Mouse (Mus musculus) heart, adult 18-20 months (tissue): Measurements from ENCODE around the gene Cux2. TPM values are rescaled to one million over a fixed set of nuclear protein-coding genes. Genes with fewer than 3 reads are reported as not detected.

Experiments
- DNase-seq, 2 experiments: peaks; one replicate each; pipeline ENCODE4 v3.0.0; 2021 to 2022; ENCODE audit warnings: mixed read lengths in 1 of 2
- total RNA-seq, 2 experiments: library from RNA; stranded (reverse); gene quantifications; 2 replicates each; pipeline ENCODE4 v1.2.3; 2021

Cux2 gene
- total RNA-seq, 2 experiments from 2014 or later, result 19.3 to 19.4 TPM

DNA sequence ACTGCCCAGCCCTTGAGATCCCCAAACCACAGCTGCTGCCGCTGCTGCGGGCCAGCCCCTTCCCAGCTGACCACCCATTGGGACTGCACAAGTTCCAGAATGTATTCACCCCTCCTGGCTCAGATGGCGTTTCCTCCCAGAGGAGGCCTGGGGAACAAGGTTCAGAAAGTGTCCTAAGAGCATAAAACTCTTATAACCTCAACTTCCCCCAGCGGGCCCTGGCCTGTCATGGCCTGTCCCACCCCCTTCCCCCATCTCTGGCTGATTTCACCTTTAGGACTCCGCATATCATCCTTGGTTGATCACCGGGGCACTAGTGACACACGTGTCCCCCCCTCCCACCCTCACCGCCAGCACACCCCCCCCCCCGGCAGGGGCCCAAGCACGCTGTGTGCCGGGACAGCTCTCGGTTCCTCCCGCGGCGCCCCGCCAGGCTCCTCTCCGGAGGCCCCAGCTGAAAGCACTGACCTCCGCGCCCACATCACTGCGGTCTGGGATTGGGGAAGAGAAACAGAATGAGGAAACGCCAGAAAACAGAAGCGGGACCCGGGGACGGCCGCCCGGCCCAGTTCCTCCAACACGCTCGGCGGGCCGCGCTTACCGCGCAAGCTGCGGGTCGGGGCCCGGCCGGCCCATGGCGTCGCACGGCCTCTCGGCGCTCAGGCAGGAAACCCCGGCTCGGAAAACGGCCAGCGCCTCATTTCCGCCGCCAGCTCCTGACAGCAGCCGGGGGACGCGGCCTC, 213.8 kb downstream of the Cux2 start:
- DNase-seq, result peak; percentile 87 to 89

DNA sequence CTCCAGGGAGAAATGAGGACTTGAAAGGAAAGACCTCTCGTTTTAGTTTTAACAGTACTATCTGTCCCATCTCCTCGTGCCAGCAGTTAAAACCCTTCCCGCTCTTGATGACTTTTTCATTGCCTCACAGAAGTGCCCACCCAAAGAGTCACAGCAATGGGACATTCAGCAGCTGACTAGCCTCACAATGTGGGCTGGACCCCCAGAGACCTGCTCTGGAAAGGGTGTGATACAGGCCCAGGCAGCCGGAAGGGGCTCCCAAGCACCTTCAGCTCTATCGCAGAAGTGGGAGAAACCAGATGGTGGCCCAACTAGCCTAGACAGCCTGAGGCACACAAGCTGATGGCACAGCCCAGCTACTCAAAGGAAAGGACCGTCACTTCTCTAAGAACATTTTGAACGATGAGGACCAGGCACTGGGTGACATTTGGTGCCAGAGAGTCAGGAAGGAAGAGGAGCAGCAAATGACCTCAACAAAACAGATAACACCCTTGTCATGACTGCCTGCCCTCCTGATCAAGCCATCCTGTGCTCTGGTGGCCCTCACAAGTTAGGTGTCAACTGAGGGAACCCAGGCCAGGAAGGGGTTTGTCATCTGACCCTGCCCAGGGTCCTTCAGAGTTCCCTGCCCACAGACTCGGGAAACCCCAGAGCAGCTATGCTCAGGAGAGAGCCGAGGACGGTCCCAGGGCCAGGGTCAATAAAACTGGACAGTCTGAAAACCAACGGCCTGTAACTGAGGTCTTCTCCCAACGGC, 214.7 kb downstream of the Cux2 start:
- DNase-seq, result no peak

- DNase-seq, result no peak
Measured at GRCm38 (mm10) chr5:121834241-121834606, 215.7 kb downstream of the Cux2 start.

GRCm38 (mm10) chr5:121833572-121834240, 216.2 kb downstream of the Cux2 start:
- DNase-seq, result peak; percentile 80 to 93

DNA sequence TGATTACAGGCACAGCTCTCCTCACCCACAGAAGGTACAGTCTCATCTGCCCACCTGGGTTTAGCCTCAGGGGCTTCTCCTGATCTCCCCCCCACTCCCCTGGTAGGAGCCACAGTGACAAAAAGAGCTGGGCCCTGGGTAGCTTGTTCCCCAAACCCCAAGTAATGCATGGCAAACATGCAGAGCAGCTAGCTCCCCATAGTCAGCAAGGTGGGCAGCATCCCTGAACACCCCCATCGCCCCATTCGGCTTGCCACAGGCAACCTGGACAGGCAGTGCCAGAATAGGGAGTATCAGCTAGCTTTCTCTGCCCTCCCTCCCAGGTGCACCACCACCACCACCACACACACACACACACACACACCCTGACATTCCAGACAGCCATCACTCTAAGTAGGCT, 216.7 kb downstream of the Cux2 start:
- no peak for DNase-seq

DNA sequence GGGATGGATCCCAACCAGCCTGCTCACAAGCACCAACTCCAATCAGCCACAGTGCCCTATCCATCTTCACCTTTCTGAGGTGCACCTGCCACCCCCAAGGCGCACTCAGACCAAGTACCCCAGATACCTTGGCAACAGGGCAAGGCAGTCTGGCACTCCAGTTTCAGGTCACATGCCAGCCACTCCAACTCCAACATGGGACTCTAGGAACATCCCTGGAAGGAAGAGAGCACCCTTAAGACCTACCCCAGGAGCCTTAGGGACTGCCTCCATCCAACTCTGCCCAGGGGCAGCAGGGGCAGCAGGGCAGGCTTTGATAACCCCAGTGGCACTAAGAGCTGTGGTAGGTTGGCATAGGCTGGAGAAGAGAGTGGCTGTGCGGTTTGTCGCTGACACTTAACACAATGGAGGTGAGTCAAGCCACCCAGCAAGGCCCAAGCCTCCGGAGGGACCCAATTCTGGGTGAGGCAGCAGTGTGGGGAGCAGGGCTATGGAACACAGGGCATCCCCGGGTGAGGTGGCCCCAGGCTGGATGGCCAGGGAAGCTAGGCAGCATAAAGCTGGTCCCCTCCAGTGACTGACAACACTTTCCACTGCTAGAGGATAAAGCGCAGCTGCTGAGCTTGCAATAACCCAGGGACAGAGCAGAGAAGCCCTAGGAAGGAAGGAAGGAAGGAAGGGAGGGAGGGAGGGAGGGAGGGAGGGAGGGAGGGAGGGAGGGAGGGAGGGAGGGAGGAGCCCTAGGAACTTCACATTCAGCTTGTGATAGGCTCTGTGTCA, 217.3 kb downstream of the Cux2 start:
- DNase-seq, result no peak

- DNase-seq, result no peak
Measured at GRCm38 (mm10) chr5:121831002-121831601, 218.8 kb downstream of the Cux2 start.

DNA sequence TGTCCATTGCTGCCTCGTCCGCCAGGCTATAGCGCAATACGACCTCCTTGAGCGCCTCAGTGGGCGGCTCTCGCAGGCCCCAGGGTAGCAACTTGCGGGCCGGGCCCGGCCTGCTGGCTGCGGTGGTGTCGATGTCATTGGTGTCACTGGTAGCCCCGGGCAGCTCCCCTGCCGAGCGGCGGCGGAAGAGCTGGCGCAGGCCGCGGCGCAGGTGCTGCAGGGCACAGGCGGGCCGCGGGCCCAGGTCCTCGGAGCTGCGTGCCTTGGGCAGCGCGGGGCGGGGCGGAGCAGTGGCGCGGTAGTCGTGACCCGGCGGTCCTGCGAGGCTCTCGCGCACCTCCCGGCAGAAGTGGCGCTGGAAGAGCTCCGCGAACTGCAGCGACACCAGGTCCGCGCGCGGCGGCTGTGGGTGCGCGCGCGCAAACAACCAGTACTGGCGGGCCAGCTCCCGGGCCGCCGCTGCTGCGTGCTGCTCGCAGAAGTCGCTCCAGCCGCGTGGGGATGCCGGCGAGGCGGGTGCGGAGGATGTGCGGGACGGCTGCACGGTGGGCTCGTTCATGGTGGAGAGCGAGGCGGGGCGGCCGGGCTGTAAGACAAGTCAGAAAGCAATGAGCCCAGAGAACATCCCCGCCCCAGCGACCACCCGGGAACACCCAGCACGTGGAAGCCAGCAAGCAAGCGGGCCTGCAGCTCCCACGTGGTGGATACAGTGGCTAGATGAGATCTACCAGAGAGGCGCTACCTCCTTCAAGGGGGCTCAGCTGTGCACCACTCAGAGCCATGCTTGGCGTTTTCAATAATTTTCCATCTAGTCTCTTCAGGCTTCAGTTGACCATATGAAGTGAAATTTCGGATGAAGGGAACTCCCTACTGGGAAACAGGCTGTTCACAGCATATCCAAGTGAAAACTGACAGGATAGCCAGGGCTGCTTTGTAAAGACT, 221.1 kb downstream of the Cux2 start:
- no peak for DNase-seq

GRCm38 (mm10) chr5:121827876-121828275, 222.0 kb downstream of the Cux2 start:
- DNase-seq, result no peak

DNA sequence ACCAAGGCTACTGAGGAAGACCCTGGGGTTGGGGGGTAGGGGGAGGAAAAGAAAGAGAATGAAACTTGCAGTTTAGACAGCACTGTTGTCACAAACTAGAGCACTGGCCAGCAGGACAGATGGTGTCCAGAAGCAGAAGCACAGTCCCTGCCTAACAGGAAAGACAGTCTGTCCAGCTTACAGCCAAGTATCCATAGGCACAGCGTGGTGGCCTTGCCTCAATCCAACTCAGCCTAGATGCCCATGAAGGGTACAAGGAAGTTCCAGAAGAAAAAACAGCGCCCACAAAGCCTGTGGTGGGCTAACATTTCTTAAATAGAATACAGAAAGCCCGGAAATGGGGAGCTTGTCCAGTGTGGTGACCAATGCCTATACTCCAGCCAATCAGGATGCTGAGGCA, 224.3 kb downstream of the Cux2 start:
- no peak for DNase-seq

DNA sequence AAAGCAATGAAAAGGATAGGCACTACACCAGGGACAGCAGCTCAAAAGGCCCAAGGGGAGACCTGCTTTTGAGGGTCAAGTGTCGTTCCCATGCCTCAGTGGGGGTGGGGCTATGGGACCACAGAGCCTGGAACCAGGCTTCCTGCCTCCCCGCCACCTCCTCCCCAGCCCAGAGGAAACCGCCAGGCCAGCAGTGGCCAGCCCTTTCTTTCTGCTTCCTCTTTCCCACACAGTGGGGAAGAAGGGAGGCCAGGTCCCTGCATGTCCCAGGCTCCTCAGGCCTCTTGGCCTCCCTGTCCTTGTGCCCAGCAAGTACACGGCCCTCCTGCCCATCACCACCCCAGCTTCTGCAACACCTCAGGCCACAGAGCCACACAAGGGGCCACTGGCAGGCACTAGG, 225.8 kb downstream of the Cux2 start:
- peak in 1 of 2 experiments; percentile 81 for DNase-seq

DNA sequence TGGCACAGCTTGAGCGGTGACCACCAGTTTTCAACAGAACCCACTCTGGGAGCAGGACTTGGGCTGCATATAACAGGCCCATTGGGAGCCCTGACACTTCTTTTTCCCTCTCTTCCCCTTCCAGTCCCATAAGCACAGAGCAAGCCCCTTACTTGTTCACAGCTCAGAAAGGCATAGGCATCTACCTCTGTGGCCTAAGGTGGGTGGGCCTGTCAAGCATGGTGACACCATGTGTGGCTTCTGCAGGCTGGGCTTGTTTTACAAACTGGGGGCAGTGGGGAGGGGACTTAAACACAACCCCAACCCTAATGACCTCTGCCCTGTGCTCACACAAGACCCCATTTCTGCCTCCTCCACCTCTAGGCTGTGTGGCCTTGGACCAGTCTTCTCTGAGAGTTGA, 226.2 kb downstream of the Cux2 start:
- no peak for DNase-seq

DNA sequence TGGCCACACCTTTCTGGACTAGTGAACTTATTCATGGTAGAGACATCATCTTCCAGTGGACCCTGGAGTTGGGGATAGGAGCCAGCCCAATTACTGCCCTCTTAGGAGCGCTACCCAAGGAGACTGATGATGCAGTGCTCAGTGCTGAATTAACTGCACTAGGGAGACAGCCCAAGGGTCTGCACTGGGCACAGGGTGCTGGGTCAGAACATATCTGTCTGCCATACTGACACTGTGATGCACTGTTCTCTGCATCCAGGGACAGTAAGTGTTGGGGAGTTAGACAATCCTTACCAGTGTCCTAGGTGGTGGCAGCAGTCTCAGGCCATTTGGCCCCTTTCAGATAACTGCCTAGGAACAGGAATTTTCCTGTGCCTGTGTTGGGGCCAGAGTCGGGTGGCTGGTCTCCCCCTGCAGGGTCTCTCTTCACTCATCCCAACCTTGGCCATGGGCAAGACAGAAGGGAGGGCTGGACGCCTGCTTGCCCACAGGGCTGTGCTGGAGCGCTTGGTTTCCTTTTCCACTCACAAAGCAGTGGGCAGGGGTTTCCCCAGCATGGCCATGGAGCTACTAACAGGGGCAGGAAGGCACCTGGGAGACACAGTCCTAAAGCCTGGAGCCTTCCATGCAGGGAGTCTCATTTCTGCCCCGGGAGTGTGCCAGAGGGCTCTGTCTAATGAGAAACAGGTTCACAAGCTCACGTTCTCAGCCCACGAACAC, 227.0 kb downstream of the Cux2 start:
- DNase-seq, result no peak

GRCm38 (mm10) chr5:121821552-121821951, 228.3 kb downstream of the Cux2 start:
- DNase-seq, result peak in 1 of 2 experiments; percentile 4

GRCm38 (mm10) chr5:121821116-121821515, 228.8 kb downstream of the Cux2 start:
- DNase-seq, result peak in 1 of 2 experiments; percentile 2

DNA sequence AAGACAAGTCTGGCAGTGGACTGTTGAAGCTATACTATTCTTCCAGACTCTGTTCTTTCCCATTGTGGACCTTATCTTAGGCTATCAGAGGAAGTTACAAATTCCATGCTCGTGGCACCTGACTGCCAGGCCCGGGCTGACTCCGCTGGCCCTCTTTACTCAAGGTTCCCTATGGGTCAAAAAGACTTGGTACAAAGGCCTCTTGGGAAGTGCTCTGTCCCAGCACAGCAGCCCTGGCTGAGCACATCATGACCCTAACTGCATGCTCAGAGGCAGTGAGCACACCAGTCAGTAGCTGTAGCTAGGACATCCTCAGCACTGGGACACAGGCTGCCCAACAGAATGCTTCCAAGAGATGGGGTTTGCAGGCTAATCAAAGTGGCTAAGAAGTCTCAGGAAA, 229.2 kb downstream of the Cux2 start:
- no peak for DNase-seq

- DNase-seq, result no peak
Measured at GRCm38 (mm10) chr5:121820161-121820560, 229.7 kb downstream of the Cux2 start.

GRCm38 (mm10) chr5:121819559-121819958, 230.3 kb downstream of the Cux2 start:
- DNase-seq, result no peak

GRCm38 (mm10) chr5:121818862-121819261, 231.0 kb downstream of the Cux2 start:
- no peak for DNase-seq

DNA sequence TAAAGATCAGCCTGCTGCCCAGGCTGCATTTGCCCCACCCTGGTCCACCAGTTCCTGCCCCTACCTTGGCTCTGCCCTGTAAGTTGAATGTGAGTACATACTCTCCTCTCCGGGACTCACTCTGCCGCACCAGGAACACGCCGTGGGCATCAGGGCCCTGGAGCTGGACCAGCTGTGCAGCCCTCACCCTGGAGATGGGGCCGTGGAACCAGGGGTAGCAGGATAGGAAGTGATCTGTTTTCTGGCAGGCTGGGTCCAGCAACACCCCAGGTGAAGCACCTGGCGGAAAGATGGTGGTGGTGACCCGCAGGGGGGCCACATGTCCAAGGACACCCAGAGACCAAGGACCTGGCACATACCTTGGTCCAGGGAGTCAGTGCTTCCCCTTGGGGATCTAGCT, 231.5 kb downstream of the Cux2 start:
- no peak for DNase-seq
